ENCODE assay signal across 8 mouse cellular contexts in the genomic region with DNA sequence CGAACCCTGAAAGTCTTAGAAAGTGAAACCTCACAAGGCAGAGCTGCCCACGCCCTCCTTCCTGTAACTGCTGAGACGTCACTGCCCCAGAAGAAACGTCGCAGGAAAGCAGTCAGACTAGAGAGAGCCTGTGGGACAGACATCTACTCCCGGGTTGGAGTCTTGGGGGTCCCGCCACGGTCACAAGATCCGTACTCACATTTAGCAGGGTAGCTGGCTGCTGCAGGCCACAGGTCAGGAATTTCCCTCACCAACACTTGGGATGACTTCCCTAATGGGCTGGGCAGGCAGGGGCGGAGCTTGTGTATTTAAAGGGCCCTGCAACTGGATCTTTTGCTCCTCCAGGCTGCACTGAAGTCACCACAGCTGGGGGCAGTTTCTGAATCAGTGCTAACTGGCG. TPM values are rescaled to one million over a fixed set of nuclear protein-coding genes. Genes with fewer than 3 reads are reported as not detected.
DNase-seq lines count a peak whose midpoint lies in the region; ATAC-seq lines count a peak whose summit lies in the region.

Mvp (minus strand) TSS at position 302 of the 400 bp plus-strand sequence.

- peak within 1 kb of the TSS; percentile 92 for H3K4me2 ChIP-seq in embryonic facial prominence, embryonic 13.5 days

- H3K4me3 ChIP-seq in embryonic facial prominence, embryonic 13.5 days: peak within 1 kb of the TSS; percentile 72
- H3K4me3 ChIP-seq in heart, embryonic 10.5 days: peak within 1 kb of the TSS; percentile 94

- peaks cover 54% of the 10 kb centered on the region for H3K36me3 ChIP-seq in embryonic facial prominence, embryonic 13.5 days
- H3K36me3 ChIP-seq in heart, embryonic 10.5 days: peaks cover 33% of the 10 kb centered on the region

- H3K4me1 ChIP-seq in embryonic facial prominence, embryonic 13.5 days: peaks cover 42% of the 10 kb centered on the region
- H3K4me1 ChIP-seq in heart, embryonic 10.5 days: peaks cover 58% of the 10 kb centered on the region

- ATAC-seq in embryonic facial prominence, embryonic 13.5 days (ENCODE audit: insufficient number of reproducible peaks, insufficient read depth, low FRiP score, low TSS enrichment, low read depth): no peak

- DNase-seq in CD8-positive naive resting alpha-beta T cell, adult 2 months (ENCODE audit: low read depth in 2 of 2, low spot score in 2 of 2): peak; percentile 41 to 64
- DNase-seq in adrenal gland, adult 2 months: peak; percentile 88
- no peak for DNase-seq in heart, embryonic 10.5 days (ENCODE audit: low spot score)
- peak; percentile 89 for DNase-seq in kidney, adult 9 months
- DNase-seq in lung, postnatal 10 days: peak; percentile 88
- peak; percentile 62 for DNase-seq in spleen, adult 12 weeks (ENCODE audit: low spot score)
- no peak for DNase-seq in layer of hippocampus, adult 9-10 months (ENCODE audit: low spot score)

- H3K9me3 ChIP-seq in embryonic facial prominence, embryonic 13.5 days: no peaks in the 10 kb centered on the region
- no peaks in the 10 kb centered on the region for H3K9me3 ChIP-seq in heart, embryonic 10.5 days

- peak within 1 kb of the TSS; percentile 93 for H3K9ac ChIP-seq in embryonic facial prominence, embryonic 13.5 days

- peak within 1 kb of the TSS; percentile 96; the same call in 1 of the 2 replicates for H3K27ac ChIP-seq in embryonic facial prominence, embryonic 13.5 days
- H3K27ac ChIP-seq in heart, embryonic 10.5 days: peak within 1 kb of the TSS; percentile 99

- H3K27me3 ChIP-seq in embryonic facial prominence, embryonic 13.5 days: no peaks in the 10 kb centered on the region
- H3K27me3 ChIP-seq in heart, embryonic 10.5 days (ENCODE audit: insufficient read depth, poor library complexity, severe bottlenecking): no peaks in the 10 kb centered on the region

- WGBS in embryonic facial prominence, embryonic 13.5 days: 52% methylated on average over 11 of the region's 11 CpGs
- WGBS in heart, embryonic 10.5 days: 38% methylated on average over 11 of the region's 11 CpGs

RNA-seq across cellular contexts. Expression of gene Mvp, which starts in this region (rescaled TPM):
- total RNA-seq in adrenal gland, adult 2 months (2021): 100 to 1,000 TPM; 115 to 145 TPM
- polyA plus RNA-seq in adrenal gland, adult 2 months (2012; rRNA removed): 95.3 and 172 TPM in 2 replicates
- polyA plus RNA-seq in embryonic facial prominence, embryonic 13.5 days (2015; fragmentation: Nextera tagmentation; extraction: Ambion mirVana): 5.3 and 7.1 TPM in 2 replicates
- 8.4 and 9.9 TPM in 2 replicates for polyA plus RNA-seq in heart, embryonic 10.5 days (2016; fragmentation: Nextera tagmentation; extraction: Ambion mirVana)

Comparison
In these comparisons a context has a peak if more than half of its experiments do, and no peak if none do; other contexts are left out.
1. DNase-seq: peak in CD8-positive naive resting alpha-beta T cell, adult 2 months (2 of 2), adrenal gland, adult 2 months (single experiment), kidney, adult 9 months (single experiment), lung, postnatal 10 days (single experiment) and spleen, adult 12 weeks (single experiment); none in heart, embryonic 10.5 days (single experiment) and layer of hippocampus, adult 9-10 months (single experiment).